Mouse (Mus musculus): ENCODE data around the gene Gorasp1. TPM values are rescaled to one million over a fixed set of nuclear protein-coding genes. Genes with fewer than 3 reads are reported as not detected.
A peak's percentile ranks its signal among the peaks of the same experiment; 100 is the strongest.

Gene Gorasp1
- polyA plus RNA-seq, 1 experiment from 2014 or later, result 30.0 TPM

- ATAC-seq (ENCODE audit: insufficient read depth) (peak; percentile 22; the same call in 1 of the 2 replicates), DNase-seq (peak; percentile 57)
- no peak overlapping the region for H3K4me2 ChIP-seq
- H3K4me1 ChIP-seq (ENCODE audit: insufficient read depth), result peaks cover 7% of the 10 kb centered on the region; the same call in 1 of the 2 replicates
- no peak overlapping the region for H3K4me3 ChIP-seq (ENCODE audit: low read depth, low read length)
- no peak for TF ChIP-seq CTCF (IDR thresholded peaks at IDR 0.05; ENCODE audit: low read depth)
- H3K9ac ChIP-seq, result peak overlapping the region; percentile 4; the same call in 1 of the 2 replicates
- H3K27ac ChIP-seq (ENCODE audit: low read depth), result no peak overlapping the region
- peaks cover 37% of the 10 kb centered on the region for H3K36me3 ChIP-seq (ENCODE audit: insufficient read depth)
- H3K27me3 ChIP-seq (ENCODE audit: insufficient read depth, low read length), result no peaks in the 10 kb centered on the region
- no peaks in the 10 kb centered on the region for H3K9me3 ChIP-seq (ENCODE audit: low read depth, low read length)
- 76% methylated on average over 7 of the region's 7 CpGs for WGBS
Observed at GRCm38 (mm10) chr9:119970763-119971656, 33.6 kb upstream of the Gorasp1 start.

GRCm38 (mm10) chr9:119970221-119970620 is 32.9 kb upstream of the Gorasp1 start:
- no peak overlapping the region for H3K27ac ChIP-seq (ENCODE audit: low read depth)

DNA sequence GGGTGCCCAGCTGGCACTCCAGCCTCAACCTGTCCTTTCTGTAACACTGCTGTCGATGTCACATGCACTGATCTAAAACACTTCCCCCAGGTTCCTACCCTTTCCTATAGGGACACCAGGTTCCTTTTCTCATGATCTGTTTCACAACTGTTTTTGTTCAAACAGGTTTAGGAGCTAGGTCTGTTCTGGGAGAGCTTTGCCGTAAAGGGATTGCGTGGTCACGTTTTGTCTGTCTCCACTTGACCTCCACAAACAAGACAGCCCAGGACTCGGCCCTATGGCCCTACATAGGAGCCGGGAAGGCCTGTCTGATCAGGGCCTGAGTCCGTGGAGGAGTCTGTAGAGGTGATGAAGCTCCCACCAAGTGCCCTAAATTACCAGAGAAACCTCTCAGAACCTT is 32.4 kb upstream of the Gorasp1 start:
- H3K27ac ChIP-seq (ENCODE audit: low read depth), result no peak overlapping the region
- H3K36me3 ChIP-seq (ENCODE audit: insufficient read depth), result peaks cover 32% of the 10 kb centered on the region
- H3K27me3 ChIP-seq (ENCODE audit: insufficient read depth, low read length), result no peaks in the 10 kb centered on the region
- WGBS, result 76% methylated on average over 7 of the region's 7 CpGs
- ATAC-seq (ENCODE audit: insufficient read depth) (no peak), DNase-seq (no peak)
- no peak for TF ChIP-seq CTCF (IDR thresholded peaks at IDR 0.05; ENCODE audit: low read depth)
- H3K9ac ChIP-seq, result no peak overlapping the region
- no peak overlapping the region for H3K4me2 ChIP-seq
- H3K4me3 ChIP-seq (ENCODE audit: low read depth, low read length), result no peak overlapping the region
- H3K9me3 ChIP-seq (ENCODE audit: low read depth, low read length), result no peaks in the 10 kb centered on the region
- H3K4me1 ChIP-seq (ENCODE audit: insufficient read depth), result peaks cover 7% of the 10 kb centered on the region; the same call in 1 of the 2 replicates

More at GRCm38 (mm10) chr9:119970221-119970620, 32.9 kb upstream of the Gorasp1 start:
- peak; percentile 64 for DNase-seq
- H3K4me1 ChIP-seq (ENCODE audit: insufficient read depth), result peaks cover 7% of the 10 kb centered on the region; the same call in 1 of the 2 replicates
- H3K9ac ChIP-seq, result no peak overlapping the region
- no peaks in the 10 kb centered on the region for H3K9me3 ChIP-seq (ENCODE audit: low read depth, low read length)
- no peak overlapping the region for H3K4me2 ChIP-seq
- peaks cover 35% of the 10 kb centered on the region for H3K36me3 ChIP-seq (ENCODE audit: insufficient read depth)
- 37% methylated on average over 6 of the region's 6 CpGs for WGBS
- no peak overlapping the region for H3K4me3 ChIP-seq (ENCODE audit: low read depth, low read length)
- no peaks in the 10 kb centered on the region for H3K27me3 ChIP-seq (ENCODE audit: insufficient read depth, low read length)
- no peak for ATAC-seq (ENCODE audit: insufficient read depth)
- peak; percentile 65 for TF ChIP-seq CTCF (IDR thresholded peaks at IDR 0.05; ENCODE audit: low read depth)

- Histone ChIP-seq H3K4me3 (ENCODE audit: low read depth, low read length) (no peak overlapping the region), H3K4me2 (no peak overlapping the region), H3K9ac (no peak overlapping the region), H3K36me3 (ENCODE audit: insufficient read depth) (peaks cover 6% of the 10 kb centered on the region; the same call in 1 of the 2 replicates), H3K27ac (ENCODE audit: low read depth) (no peak overlapping the region), H3K4me1 (ENCODE audit: insufficient read depth) (peaks cover 9% of the 10 kb centered on the region; the same call in 1 of the 2 replicates), H3K27me3 (ENCODE audit: insufficient read depth, low read length) (no peaks in the 10 kb centered on the region), H3K9me3 (ENCODE audit: low read depth, low read length) (no peaks in the 10 kb centered on the region)
- DNase-seq (no peak), ATAC-seq (ENCODE audit: insufficient read depth) (no peak)
- TF ChIP-seq CTCF (IDR thresholded peaks at IDR 0.05; ENCODE audit: low read depth), result no peak
- WGBS, result 86% methylated on average over 26 of the region's 26 CpGs
Observed at GRCm38 (mm10) chr9:119966221-119966910, 29.0 kb upstream of the Gorasp1 start.

- Histone ChIP-seq H3K27ac (ENCODE audit: low read depth) (no peak overlapping the region), H3K4me3 (ENCODE audit: low read depth, low read length) (no peak overlapping the region), H3K9ac (no peak overlapping the region), H3K4me2 (no peak overlapping the region), H3K27me3 (ENCODE audit: insufficient read depth, low read length) (no peaks in the 10 kb centered on the region), H3K4me1 (ENCODE audit: insufficient read depth) (0 out of 2 replicates have a peak, but pooled peaks cover 2% of the 10 kb centered on the region), H3K36me3 (ENCODE audit: insufficient read depth) (no peaks in the 10 kb centered on the region; the same call in 1 of the 2 replicates), H3K9me3 (ENCODE audit: low read depth, low read length) (no peaks in the 10 kb centered on the region)
- ATAC-seq (ENCODE audit: insufficient read depth) (no peak), DNase-seq (no peak)
- TF ChIP-seq CTCF (IDR thresholded peaks at IDR 0.05; ENCODE audit: low read depth), result no peak
- 63% methylated on average over 3 of the region's 3 CpGs for WGBS
Observed at GRCm38 (mm10) chr9:119965186-119965585, 27.8 kb upstream of the Gorasp1 start.

DNA sequence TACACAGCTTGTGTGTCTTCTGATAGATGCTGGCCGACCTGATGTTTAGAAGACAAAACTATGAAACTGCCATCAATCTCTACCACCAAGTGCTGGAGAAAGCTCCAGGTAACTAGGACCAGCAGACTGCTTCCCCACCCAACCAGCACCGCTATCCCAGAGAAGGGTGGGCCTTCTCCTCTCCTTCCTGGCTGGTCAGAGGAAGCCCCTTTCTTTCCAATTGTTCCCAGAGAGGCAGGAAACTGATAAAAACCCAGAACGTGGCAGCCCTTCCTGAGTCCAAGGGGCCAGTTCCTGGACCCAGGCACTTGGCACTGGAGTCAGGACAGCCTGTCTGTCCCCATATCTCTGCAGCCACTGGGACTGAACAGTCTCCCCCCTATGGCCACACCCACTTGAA is 26.8 kb upstream of the Gorasp1 start:
- DNase-seq (no peak), ATAC-seq (ENCODE audit: insufficient read depth) (no peak; the same call in 1 of the 2 replicates)
- Histone ChIP-seq H3K27ac (ENCODE audit: low read depth) (no peak overlapping the region), H3K4me1 (ENCODE audit: insufficient read depth) (0 out of 2 replicates have a peak, but pooled peaks cover 2% of the 10 kb centered on the region), H3K9me3 (ENCODE audit: low read depth, low read length) (no peaks in the 10 kb centered on the region), H3K36me3 (ENCODE audit: insufficient read depth) (no peaks in the 10 kb centered on the region), H3K4me2 (no peak overlapping the region), H3K27me3 (ENCODE audit: insufficient read depth, low read length) (no peaks in the 10 kb centered on the region), H3K4me3 (ENCODE audit: low read depth, low read length) (no peak overlapping the region), H3K9ac (no peak overlapping the region)
- no peak for TF ChIP-seq CTCF (IDR thresholded peaks at IDR 0.05; ENCODE audit: low read depth)
- WGBS, result 47% methylated on average over 3 of the region's 3 CpGs

All from lung, embryonic 14.5 days (tissue).